Mouse (Mus musculus) CH12.LX (cell line): ENCODE measurements at regions not wholly inside any gene's neighbourhood (a gene's known extent, or its start where the extent isn't known, plus 50 kb on each side); places are given as distances from the start of the nearest gene placed in this dataset.

Experiments used
- TCF12 ChIP-seq: IDR thresholded peaks from 2 replicates; pipeline ENCODE4 v1.6.1; 2014; ENCODE audit warnings: low read depth, mild to moderate bottlenecking, inconsistent platforms, low read length, improper control_type of control experiment
- ZC3H11A ChIP-seq: IDR thresholded peaks from 2 replicates; pipeline ENCODE4 v1.6.1; 2012; ENCODE audit warnings: low read depth, mild to moderate bottlenecking, inconsistent platforms, low read length, improper control_type of control experiment

GRCm38 (mm10) chr17:55262638-55263037, 182.5 kb upstream of the St6gal2 start:
- TF ChIP-seq ZC3H11A: no peak
- TF ChIP-seq TCF12: no peak
